Mouse (Mus musculus) intestine, embryonic 15.5 days (tissue): ENCODE measurements at regions not wholly inside any gene's neighbourhood (a gene's known extent, or its start where the extent isn't known, plus 50 kb on each side); places are given as distances from the start of the nearest gene placed in this dataset.

Experiments used
- ATAC-seq: fragments of 200-750 bp; cut with Nextera tagmentation; 2 replicates; pipeline ENCODE4 v1.8.0; 2017; ENCODE audit warnings: moderate TSS enrichment, moderate library complexity
- H3K27ac ChIP-seq: fragments of 300-500 bp; sonication (generic); 2 replicates; pipeline ENCODE4 v1.5.1; 2015; ENCODE audit warnings: mild to moderate bottlenecking, inconsistent platforms
- H3K27me3 ChIP-seq: fragments of 300-500 bp; sonication (generic); replicated peaks from 2 replicates; pipeline ENCODE4 v1.6.1; 2015; ENCODE audit warnings: inconsistent platforms
- H3K36me3 ChIP-seq: fragments of 300-500 bp; sonication (generic); 2 replicates; pipeline ENCODE4 v1.6.1; 2015; ENCODE audit warnings: inconsistent platforms
- H3K4me1 ChIP-seq: fragments of 300-500 bp; sonication (generic); replicated peaks from 2 replicates; pipeline ENCODE4 v1.6.1; 2015; ENCODE audit warnings: inconsistent platforms
- H3K4me2 ChIP-seq: fragments of 300-500 bp; sonication (generic); replicated peaks from 2 replicates; pipeline ENCODE4 v1.6.1; 2015; ENCODE audit warnings: mild to moderate bottlenecking, inconsistent platforms
- H3K4me3 ChIP-seq: fragments of 300-500 bp; sonication (generic); replicated peaks from 2 replicates; pipeline ENCODE4 v1.5.1; 2015; ENCODE audit warnings: inconsistent platforms
- H3K9ac ChIP-seq: fragments of 300-500 bp; sonication (generic); 2 replicates; pipeline ENCODE4 v1.6.1; 2015; ENCODE audit warnings: inconsistent platforms
- H3K9me3 ChIP-seq: fragments of 300-500 bp; sonication (generic); 2 replicates; pipeline ENCODE4 v1.6.1; 2016; ENCODE audit warnings: inconsistent platforms
- WGBS: fragments of 180-500 bp; shearing (Covaris S2); methylation state at CpG from one replicate; pipeline ENCODE4 v1.1.7; 2015; 5-methylcytosine and 5-hydroxymethylcytosine counted together

- H3K36me3 ChIP-seq, result no peaks in the 10 kb centered on the region
- no peak overlapping the region for H3K4me3 ChIP-seq
- 84% methylated on average over 10 of the region's 10 CpGs for WGBS
- H3K9me3 ChIP-seq, result no peaks in the 10 kb centered on the region
- no peak overlapping the region for H3K4me2 ChIP-seq
- ATAC-seq, result no peak
- no peak overlapping the region for H3K27ac ChIP-seq
- no peaks in the 10 kb centered on the region for H3K4me1 ChIP-seq
- H3K27me3 ChIP-seq, result no peaks in the 10 kb centered on the region
- no peak overlapping the region for H3K9ac ChIP-seq
Measured at GRCm38 (mm10) chr7:36308106-36308620, 389.8 kb upstream of the Tshz3 start.

- no peak for ATAC-seq
- Histone ChIP-seq H3K4me2 (no peak overlapping the region), H3K27ac (no peak overlapping the region), H3K9ac (no peak overlapping the region), H3K27me3 (no peaks in the 10 kb centered on the region), H3K36me3 (no peaks in the 10 kb centered on the region), H3K9me3 (no peaks in the 10 kb centered on the region), H3K4me3 (no peak overlapping the region), H3K4me1 (no peaks in the 10 kb centered on the region)
Measured at GRCm38 (mm10) chr7:36277275-36277674, 420.6 kb upstream of the Tshz3 start.

GRCm38 (mm10) chr7:36268966-36269365 lies 429.0 kb upstream of the Tshz3 start:
- H3K4me1 ChIP-seq, result no peaks in the 10 kb centered on the region
- no peak overlapping the region for H3K9ac ChIP-seq
- no peaks in the 10 kb centered on the region for H3K36me3 ChIP-seq
- no peak overlapping the region for H3K27ac ChIP-seq
- H3K9me3 ChIP-seq, result no peaks in the 10 kb centered on the region
- no peak overlapping the region for H3K4me2 ChIP-seq
- 48% methylated on average over 5 of the region's 5 CpGs for WGBS
- no peak for ATAC-seq
- no peaks in the 10 kb centered on the region for H3K27me3 ChIP-seq
- H3K4me3 ChIP-seq, result no peak overlapping the region

GRCm38 (mm10) chr7:36265163-36265823 lies 432.6 kb upstream of the Tshz3 start:
- Histone ChIP-seq H3K27ac (no peak overlapping the region), H3K4me2 (no peak overlapping the region), H3K27me3 (no peaks in the 10 kb centered on the region), H3K4me3 (no peak overlapping the region), H3K36me3 (no peaks in the 10 kb centered on the region), H3K4me1 (no peaks in the 10 kb centered on the region), H3K9ac (no peak overlapping the region), H3K9me3 (no peaks in the 10 kb centered on the region)
- WGBS, result 83% methylated on average over 7 of the region's 7 CpGs
- ATAC-seq, result no peak

- H3K9me3 ChIP-seq, result no peaks in the 10 kb centered on the region
- H3K9ac ChIP-seq, result no peak overlapping the region
- no peak overlapping the region for H3K4me2 ChIP-seq
- no peak overlapping the region for H3K27ac ChIP-seq
- H3K36me3 ChIP-seq, result no peaks in the 10 kb centered on the region
- 72% methylated on average over 8 of the region's 8 CpGs for WGBS
- no peaks in the 10 kb centered on the region for H3K27me3 ChIP-seq
- H3K4me3 ChIP-seq, result no peak overlapping the region
- no peak for ATAC-seq
- H3K4me1 ChIP-seq, result no peaks in the 10 kb centered on the region
Measured at GRCm38 (mm10) chr7:36262124-36262710, 435.7 kb upstream of the Tshz3 start.

GRCm38 (mm10) chr7:36257102-36257501 lies 440.8 kb upstream of the Tshz3 start:
- H3K36me3 ChIP-seq, result no peaks in the 10 kb centered on the region
- H3K9me3 ChIP-seq, result no peaks in the 10 kb centered on the region
- H3K4me2 ChIP-seq, result no peak overlapping the region
- H3K9ac ChIP-seq, result no peak overlapping the region
- no peak for ATAC-seq
- no peaks in the 10 kb centered on the region for H3K4me1 ChIP-seq
- H3K4me3 ChIP-seq, result no peak overlapping the region
- WGBS, result 77% methylated on average over 15 of the region's 15 CpGs
- no peak overlapping the region for H3K27ac ChIP-seq
- H3K27me3 ChIP-seq, result no peaks in the 10 kb centered on the region

GRCm38 (mm10) chr7:36247356-36247755 lies 444.6 kb upstream of the Zfp507 start:
- Histone ChIP-seq H3K27me3 (no peaks in the 10 kb centered on the region), H3K9me3 (no peaks in the 10 kb centered on the region), H3K36me3 (no peaks in the 10 kb centered on the region), H3K4me3 (no peak overlapping the region), H3K4me2 (no peak overlapping the region), H3K27ac (no peak overlapping the region), H3K9ac (no peak overlapping the region), H3K4me1 (no peaks in the 10 kb centered on the region)
- ATAC-seq, result no peak

GRCm38 (mm10) chr7:36236673-36237072 lies 433.9 kb upstream of the Zfp507 start:
- WGBS, result 93% methylated on average over 2 of the region's 2 CpGs
- Histone ChIP-seq H3K27me3 (no peaks in the 10 kb centered on the region), H3K4me1 (no peaks in the 10 kb centered on the region), H3K9me3 (no peaks in the 10 kb centered on the region), H3K4me3 (no peak overlapping the region), H3K27ac (no peak overlapping the region), H3K4me2 (no peak overlapping the region), H3K36me3 (no peaks in the 10 kb centered on the region), H3K9ac (no peak overlapping the region)
- no peak for ATAC-seq

- Histone ChIP-seq H3K4me2 (no peak overlapping the region), H3K36me3 (no peaks in the 10 kb centered on the region), H3K27ac (no peak overlapping the region), H3K9me3 (no peaks in the 10 kb centered on the region), H3K27me3 (no peaks in the 10 kb centered on the region), H3K4me3 (no peak overlapping the region), H3K4me1 (no peaks in the 10 kb centered on the region), H3K9ac (no peak overlapping the region)
- ATAC-seq, result no peak
Measured at GRCm38 (mm10) chr7:36229031-36229430, 426.2 kb upstream of the Zfp507 start.

GRCm38 (mm10) chr7:36224416-36224815 lies 421.6 kb upstream of the Zfp507 start:
- no peak for ATAC-seq
- Histone ChIP-seq H3K4me3 (no peak overlapping the region), H3K4me1 (no peaks in the 10 kb centered on the region), H3K27ac (no peak overlapping the region), H3K36me3 (no peaks in the 10 kb centered on the region), H3K9ac (no peak overlapping the region), H3K9me3 (no peaks in the 10 kb centered on the region), H3K27me3 (no peaks in the 10 kb centered on the region), H3K4me2 (no peak overlapping the region)
- WGBS, result 93% methylated on average over 8 of the region's 8 CpGs

- no peak overlapping the region for H3K9ac ChIP-seq
- no peaks in the 10 kb centered on the region for H3K36me3 ChIP-seq
- no peak for ATAC-seq
- H3K27me3 ChIP-seq, result no peaks in the 10 kb centered on the region
- no peak overlapping the region for H3K27ac ChIP-seq
- H3K4me1 ChIP-seq, result no peaks in the 10 kb centered on the region
- no peak overlapping the region for H3K4me3 ChIP-seq
- no peak overlapping the region for H3K4me2 ChIP-seq
- H3K9me3 ChIP-seq, result no peaks in the 10 kb centered on the region
- WGBS, result 52% methylated on average over 2 of the region's 2 CpGs
Measured at GRCm38 (mm10) chr7:36218386-36218785, 415.6 kb upstream of the Zfp507 start.

- Histone ChIP-seq H3K9ac (no peak overlapping the region), H3K36me3 (no peaks in the 10 kb centered on the region), H3K27me3 (no peaks in the 10 kb centered on the region), H3K27ac (no peak overlapping the region), H3K9me3 (no peaks in the 10 kb centered on the region), H3K4me2 (no peak overlapping the region), H3K4me1 (no peaks in the 10 kb centered on the region), H3K4me3 (no peak overlapping the region)
- no peak for ATAC-seq
- 82% methylated on average over 4 of the region's 4 CpGs for WGBS
Measured at GRCm38 (mm10) chr7:36210034-36210433, 407.2 kb upstream of the Zfp507 start.

- no peaks in the 10 kb centered on the region for H3K27me3 ChIP-seq
- H3K27ac ChIP-seq, result no peak overlapping the region
- no peaks in the 10 kb centered on the region for H3K36me3 ChIP-seq
- no peak for ATAC-seq
- H3K4me1 ChIP-seq, result no peaks in the 10 kb centered on the region
- H3K9ac ChIP-seq, result no peak overlapping the region
- no peak overlapping the region for H3K4me3 ChIP-seq
- no peaks in the 10 kb centered on the region for H3K9me3 ChIP-seq
- no peak overlapping the region for H3K4me2 ChIP-seq
- WGBS, result 91% methylated on average over 17 of the region's 17 CpGs
Measured at GRCm38 (mm10) chr7:36207525-36208260, 404.9 kb upstream of the Zfp507 start.
